Mouse (Mus musculus): ENCODE data around the gene Peli3.

DNA sequence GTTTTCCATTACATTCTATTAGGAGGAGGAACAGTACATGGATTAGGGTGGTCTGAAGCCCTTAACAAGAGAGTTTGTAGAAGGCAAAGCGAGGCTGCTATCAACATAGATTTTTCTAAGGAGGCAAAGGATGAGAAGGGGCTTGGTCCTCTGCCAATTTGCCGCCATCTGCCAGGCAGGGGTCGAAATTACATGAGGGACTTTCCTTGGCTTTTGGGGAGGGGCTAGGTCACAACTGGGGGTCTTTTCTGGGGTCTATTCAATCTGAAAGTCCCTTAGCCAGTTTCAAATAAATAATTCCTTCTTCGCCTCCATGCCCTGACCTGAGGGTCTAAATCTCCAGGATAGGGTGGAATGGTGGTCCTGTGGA lies 47.3 kb upstream of the Peli3 start, which contains the start of gene Npas4:
- TF ChIP-seq CTCF (IDR thresholded peaks at IDR 0.05; ENCODE audit: extremely low read depth, insufficient read depth, insufficient read length, insufficient replicate concordance) (no peak), POLR2A (IDR thresholded peaks at IDR 0.05; ENCODE audit: low read depth, low read length) (no peak)
